Mouse (Mus musculus) urinary bladder, postnatal 14 days (tissue): ENCODE data around the gene Elmo3.

Experiments used
- DNase-seq: peaks from one replicate; pipeline ENCODE4 v3.0.0; 2021; ENCODE audit warnings: low spot score

Gene Elmo3

GRCm38 (mm10) chr8:105330325-105330724, 24.9 kb downstream of the Elmo3 start:
- no peak for DNase-seq

GRCm38 (mm10) chr8:105331469-105331868, 26.1 kb downstream of the Elmo3 start:
- DNase-seq, result no peak

GRCm38 (mm10) chr8:105331931-105332330, 26.5 kb downstream of the Elmo3 start:
- no peak for DNase-seq

- DNase-seq, result no peak
These were observed 27.1 kb downstream of the Elmo3 start for GRCm38 (mm10) chr8:105332523-105332922.

GRCm38 (mm10) chr8:105336373-105337130, 31.2 kb downstream of the Elmo3 start:
- DNase-seq, result no peak

GRCm38 (mm10) chr8:105338992-105339391, 33.6 kb downstream of the Elmo3 start:
- no peak for DNase-seq

GRCm38 (mm10) chr8:105339886-105340635, 34.7 kb downstream of the Elmo3 start:
- DNase-seq, result peak; percentile 55

- DNase-seq, result no peak
These were observed 36.0 kb downstream of the Elmo3 start for GRCm38 (mm10) chr8:105341399-105341798.

GRCm38 (mm10) chr8:105342768-105343167, 37.4 kb downstream of the Elmo3 start:
- no peak for DNase-seq

GRCm38 (mm10) chr8:105343791-105344574, 38.6 kb downstream of the Elmo3 start:
- DNase-seq, result peak; percentile 53

GRCm38 (mm10) chr8:105345061-105345975, 39.9 kb downstream of the Elmo3 start:
- DNase-seq, result peak; percentile 68

GRCm38 (mm10) chr8:105346611-105347427, 41.4 kb downstream of the Elmo3 start:
- DNase-seq, result peak; percentile 81

GRCm38 (mm10) chr8:105347428-105348221, 42.2 kb downstream of the Elmo3 start, which contains the start of gene Fhod1:
Gene Fhod1, minus strand, starts transcription at chr8:105347953.
- peak; percentile 96 for DNase-seq

- no peak for DNase-seq
These were observed 43.2 kb downstream of the Elmo3 start, which contains the start of gene Slc9a5 for GRCm38 (mm10) chr8:105348450-105349095. Gene Slc9a5, plus strand, starts transcription at chr8:105348843.

- DNase-seq, result no peak
These were observed 43.8 kb downstream of the Elmo3 start for GRCm38 (mm10) chr8:105349096-105349771.

GRCm38 (mm10) chr8:105350186-105350585, 44.8 kb downstream of the Elmo3 start:
- no peak for DNase-seq

- DNase-seq, result no peak
These were observed 48.3 kb downstream of the Elmo3 start for GRCm38 (mm10) chr8:105353583-105354135.

- no peak for DNase-seq
These were observed 49.1 kb downstream of the Elmo3 start for GRCm38 (mm10) chr8:105354549-105354948.
